Mouse (Mus musculus): ENCODE measurements around the gene Tbx10. TPM values are rescaled to one million over a fixed set of nuclear protein-coding genes. Genes with fewer than 3 reads are reported as not detected.

Gene Tbx10
- total and polyA plus RNA-seq, 3 experiments: not detected

DNA sequence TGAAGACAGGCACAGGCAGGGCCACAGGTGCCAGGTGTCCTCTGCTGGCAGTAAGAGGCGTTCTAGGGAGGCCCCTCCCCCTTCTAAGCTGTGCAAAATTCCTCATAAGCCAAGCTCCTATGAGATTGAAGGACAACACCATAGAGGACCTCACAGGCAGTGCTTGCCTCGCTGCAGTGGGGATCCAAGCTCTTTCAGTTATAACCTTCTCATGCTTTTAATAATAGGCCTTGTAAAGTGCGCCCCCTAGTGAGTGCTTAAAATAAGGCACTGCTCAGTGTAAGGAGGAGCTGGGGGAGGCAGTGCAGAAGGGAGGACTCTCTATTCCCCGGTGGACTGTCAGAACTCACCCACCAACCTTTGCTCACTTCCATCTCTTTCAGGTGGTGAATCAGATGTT, 12.2 kb upstream of the Tbx10 start (continued):
- TF ChIP-seq ZC3H11A (IDR thresholded peaks at IDR 0.05; ENCODE audit: low read depth, low read length) (peak; percentile 87), RAD21 (IDR thresholded peaks at IDR 0.05; ENCODE audit: low read depth, low read length) (peak; percentile 93), MYC (IDR thresholded peaks at IDR 0.05; ENCODE audit: low read depth, low read length) (no peak), CTCF (IDR thresholded peaks at IDR 0.05 in 2 of 3, conservative IDR thresholded peaks at IDR 0.05 in 1 of 3; ENCODE audit: control insufficient read depth in 1 of 3, insufficient read depth in 1 of 3, low read depth in 2 of 3, low read length in 3 of 3, poor library complexity in 1 of 3, severe bottlenecking in 1 of 3) (peak; percentile 47 to 96 (median 83))

DNA sequence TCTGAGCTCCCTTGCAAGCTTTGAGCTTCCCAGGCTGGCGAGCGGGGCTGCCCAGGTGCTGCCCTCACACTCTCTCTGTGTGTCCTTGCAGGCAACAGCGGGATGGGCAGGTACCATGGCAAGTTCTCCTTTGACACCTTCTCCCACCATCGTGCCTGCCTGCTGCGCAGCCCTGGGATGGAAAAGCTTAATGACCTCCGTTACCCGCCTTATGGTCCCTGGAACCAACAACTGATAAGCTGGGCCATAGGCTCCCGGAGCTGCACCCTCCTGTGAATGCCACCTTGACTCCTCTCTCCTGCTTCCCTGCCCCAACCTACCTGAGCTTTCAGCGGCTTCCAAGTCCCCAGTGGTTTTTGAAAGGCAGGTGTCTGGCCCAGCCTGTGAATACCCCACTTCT, 11.6 kb upstream of the Tbx10 start:
- H3K36me3 ChIP-seq (ENCODE audit: control insufficient read depth in 1 of 2, insufficient read depth in 2 of 2, low read length in 2 of 2): no peaks in the 10 kb centered on the region

DNA sequence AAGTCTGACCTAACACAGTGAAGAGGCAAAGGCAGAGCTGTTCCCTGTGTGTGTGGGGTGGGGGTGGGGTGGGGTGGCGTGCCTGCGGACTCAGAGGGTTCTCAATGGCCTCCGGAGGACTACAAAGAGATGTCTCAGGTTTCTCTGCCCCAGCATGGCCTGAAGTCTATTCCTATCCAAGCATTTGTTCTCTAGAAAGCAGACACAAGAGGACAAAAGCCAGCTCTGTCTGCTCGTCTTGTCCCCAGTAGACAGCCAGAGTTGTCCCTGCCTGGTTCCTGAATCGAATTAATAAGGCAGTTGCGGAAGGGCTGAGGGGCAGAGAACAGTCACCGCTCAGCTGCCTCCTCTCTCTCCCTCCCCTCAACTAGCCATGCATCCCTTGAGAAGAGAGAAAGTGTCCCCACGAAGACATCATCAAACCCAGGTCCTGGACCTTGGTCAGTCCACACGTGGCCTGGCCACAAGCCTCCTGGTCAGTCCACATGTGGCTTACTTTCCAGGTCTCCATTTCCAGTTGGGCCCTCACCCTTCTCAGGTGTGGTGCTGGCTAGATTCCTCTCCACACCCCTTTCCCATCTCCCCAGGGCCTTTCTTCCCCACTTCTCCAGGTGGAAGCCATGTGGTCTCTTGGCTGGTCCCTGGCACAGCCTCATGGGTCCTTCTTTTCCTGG, 8.9 kb upstream of the Tbx10 start:
- Histone ChIP-seq H3K27me3 (ENCODE audit: control insufficient read depth in 1 of 2, insufficient read depth in 2 of 2, low read length in 2 of 2) (no peaks in the 10 kb centered on the region; a peak in 1 of 4 replicates), H3K9ac (ENCODE audit: control insufficient read depth, low read depth, low read length, poor library complexity, severe bottlenecking) (no peak overlapping the region), H3K36me3 (ENCODE audit: control insufficient read depth in 1 of 2, insufficient read depth in 2 of 2, low read length in 2 of 2) (no peaks in the 10 kb centered on the region; a peak in 1 of 4 replicates), H3K9me3 (replicated peaks; ENCODE audit: insufficient read depth, low read length) (no peaks in the 10 kb centered on the region), H3K4me1 (ENCODE audit: control insufficient read depth in 1 of 2, insufficient read depth in 2 of 2, low read length in 2 of 2) (peaks cover 0 to 8% of the 10 kb centered on the region in 2 experiments; a peak in 2 of 4 replicates), H3K27ac (ENCODE audit: control insufficient read depth, low read depth, low read length) (no peak overlapping the region), H3K79me2 (ENCODE audit: control insufficient read depth, insufficient read depth, low read length, poor library complexity) (no peaks in the 10 kb centered on the region), H3K4me3 (ENCODE audit: control insufficient read depth in 1 of 2, insufficient read depth in 1 of 2, low read depth in 2 of 2, low read length in 2 of 2) (no peak overlapping the region)
- DNase-seq (ENCODE audit: low read depth, low spot score): no peak
- TF ChIP-seq SIN3A (IDR thresholded peaks at IDR 0.05; ENCODE audit: low read length) (no peak), NRF1 (IDR thresholded peaks at IDR 0.05; ENCODE audit: insufficient read depth, low read depth, low read length, poor library complexity, severe bottlenecking) (no peak), KAT2A (conservative IDR thresholded peaks at IDR 0.05; ENCODE audit: low read depth, low read length) (no peak), CHD2 (IDR thresholded peaks at IDR 0.05; ENCODE audit: low read length) (no peak), USF2 (IDR thresholded peaks at IDR 0.05; ENCODE audit: borderline replicate concordance in 1 of 2, insufficient read depth in 1 of 2, low read depth in 1 of 2, low read length in 2 of 2) (no peak)

More for the DNA sequence above, 11.6 kb upstream of the Tbx10 start:
- H3K27ac ChIP-seq (ENCODE audit: control insufficient read depth, low read depth, low read length): no peak overlapping the region
- H3K4me3 ChIP-seq (ENCODE audit: control insufficient read depth in 1 of 2, insufficient read depth in 1 of 2, low read depth in 2 of 2, low read length in 2 of 2): no peak overlapping the region
- no peaks in the 10 kb centered on the region for H3K79me2 ChIP-seq (ENCODE audit: control insufficient read depth, insufficient read depth, low read length, poor library complexity)
- DNase-seq (ENCODE audit: low read depth, low spot score): no peak
- H3K9me3 ChIP-seq (replicated peaks; ENCODE audit: insufficient read depth, low read length): no peaks in the 10 kb centered on the region
- H3K9ac ChIP-seq (ENCODE audit: control insufficient read depth, low read depth, low read length, poor library complexity, severe bottlenecking): no peak overlapping the region
- TF ChIP-seq TAL1 (IDR thresholded peaks at IDR 0.05; ENCODE audit: low read length) (no peak), BHLHE40 (IDR thresholded peaks at IDR 0.05; ENCODE audit: borderline replicate concordance, low read depth, low read length) (no peak), HCFC1 (IDR thresholded peaks at IDR 0.05; ENCODE audit: low read depth, low read length) (no peak), E2F4 (IDR thresholded peaks at IDR 0.05; ENCODE audit: borderline replicate concordance, low read depth, low read length) (no peak), GATA1 (IDR thresholded peaks at IDR 0.05; ENCODE audit: low read depth, low read length) (no peak)
- no peaks in the 10 kb centered on the region; a peak in 1 of 4 replicates for H3K27me3 ChIP-seq (ENCODE audit: control insufficient read depth in 1 of 2, insufficient read depth in 2 of 2, low read length in 2 of 2)
- H3K4me1 ChIP-seq (ENCODE audit: control insufficient read depth in 1 of 2, insufficient read depth in 2 of 2, low read length in 2 of 2): no peaks in the 10 kb centered on the region

Data from MEL (cell line).